Mouse (Mus musculus): ENCODE measurements around the gene Vnn3. TPM values are rescaled to one million over a fixed set of nuclear protein-coding genes. Genes with fewer than 3 reads are reported as not detected.

The Vnn3 gene
- total RNA-seq, 2 experiments from 2014 or later: not detected

DNA sequence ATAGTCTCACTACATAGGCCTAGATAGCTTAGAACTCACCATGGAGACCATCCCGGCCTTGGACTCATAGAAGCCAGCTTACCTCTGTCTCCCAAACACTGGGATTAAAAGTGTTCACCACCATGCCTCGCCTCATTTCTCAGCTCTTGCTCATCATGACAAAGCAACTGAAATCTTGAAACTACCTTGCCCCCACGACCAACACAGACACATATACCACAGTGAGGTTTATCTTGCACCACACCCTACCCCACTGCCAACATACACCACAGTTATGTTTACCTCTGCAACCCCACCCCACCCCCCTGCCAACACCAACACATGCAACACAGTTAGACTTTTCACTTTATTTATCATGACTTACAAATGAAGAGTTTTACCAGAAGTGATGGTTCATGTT, 34.8 kb downstream of the Vnn3 start:
- no peak for ATAC-seq (replicated peaks; ENCODE audit: poor library complexity, severe bottlenecking)

DNA sequence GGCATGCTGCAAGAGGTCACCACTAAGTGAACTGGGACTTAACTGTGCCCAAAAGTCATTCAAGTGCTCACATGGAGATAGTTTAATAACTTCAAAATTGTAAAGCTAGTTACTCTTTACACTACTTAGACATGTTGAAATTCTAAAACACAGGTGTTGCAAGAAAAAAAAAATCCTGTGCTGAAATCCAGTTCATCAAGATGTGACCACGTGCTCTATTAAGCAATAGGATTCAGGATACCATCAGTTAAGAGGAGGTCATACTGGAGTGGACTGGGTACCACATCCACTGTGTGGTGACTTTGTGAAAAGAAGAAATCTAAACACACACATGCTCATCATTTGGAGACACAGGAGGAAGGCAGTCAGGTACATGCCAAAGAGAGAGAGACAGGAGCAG, 41.7 kb downstream of the Vnn3 start:
- ATAC-seq (replicated peaks; ENCODE audit: poor library complexity, severe bottlenecking): no peak

DNA sequence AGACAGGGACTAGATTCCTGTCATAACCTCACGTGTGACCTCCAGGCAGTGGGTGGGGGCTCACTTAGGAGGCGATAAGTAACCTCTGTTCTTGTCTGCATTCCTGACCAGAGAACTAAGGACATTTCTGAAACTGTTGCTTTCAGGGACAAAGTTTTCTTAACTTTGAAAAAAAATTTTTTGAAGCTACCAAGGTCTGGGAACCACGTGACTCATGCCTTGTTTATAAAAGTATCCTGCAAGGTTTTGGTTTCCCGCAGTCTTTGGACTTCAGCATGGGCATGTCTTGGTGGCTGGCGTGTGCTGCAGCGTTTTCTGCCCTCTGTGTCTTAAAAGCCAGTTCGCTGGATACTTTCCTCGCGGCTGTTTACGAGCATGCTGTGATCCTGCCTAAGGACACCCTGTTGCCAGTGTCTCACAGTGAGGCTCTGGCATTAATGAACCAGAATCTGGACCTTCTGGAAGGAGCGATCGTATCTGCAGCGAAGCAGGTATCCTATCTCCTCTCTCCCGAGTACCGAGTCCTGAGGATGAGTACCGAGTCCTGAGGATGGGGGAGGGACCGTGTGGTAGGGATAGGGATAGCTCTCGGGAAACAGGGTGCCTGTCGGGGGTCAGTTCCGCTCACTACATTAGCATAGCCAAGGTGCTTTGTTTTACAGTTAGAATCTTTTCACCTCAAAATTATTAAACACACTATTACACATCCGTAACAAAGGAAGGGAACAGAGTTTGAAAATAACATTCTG, 43.5 kb downstream of the Vnn3 start, which contains the start of gene Vnn1:
Gene Vnn1, plus strand, starts transcription at position 88 of the 749 bp plus-strand sequence.
- no peak for ATAC-seq (replicated peaks; ENCODE audit: poor library complexity, severe bottlenecking)

DNA sequence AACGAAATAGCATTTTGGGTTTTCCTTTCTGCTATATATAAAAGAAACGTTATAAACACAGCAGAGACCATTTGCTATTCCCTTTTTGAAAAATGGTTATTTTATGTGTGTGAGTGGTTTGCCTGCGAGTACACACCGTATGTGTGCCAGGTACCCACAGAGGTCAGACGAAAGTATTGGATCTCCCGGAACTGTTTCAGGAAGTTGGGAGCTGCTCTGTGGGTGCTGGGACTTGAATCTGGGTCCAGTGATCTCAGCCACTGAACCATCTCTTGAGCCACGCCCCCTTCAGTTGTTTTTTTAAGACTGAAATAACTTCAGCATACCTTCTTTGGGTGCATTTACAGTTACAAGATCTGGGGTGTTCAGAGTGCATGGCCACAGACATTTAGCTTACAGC, 44.1 kb downstream of the Vnn3 start:
- no peak for ATAC-seq (replicated peaks; ENCODE audit: poor library complexity, severe bottlenecking)

DNA sequence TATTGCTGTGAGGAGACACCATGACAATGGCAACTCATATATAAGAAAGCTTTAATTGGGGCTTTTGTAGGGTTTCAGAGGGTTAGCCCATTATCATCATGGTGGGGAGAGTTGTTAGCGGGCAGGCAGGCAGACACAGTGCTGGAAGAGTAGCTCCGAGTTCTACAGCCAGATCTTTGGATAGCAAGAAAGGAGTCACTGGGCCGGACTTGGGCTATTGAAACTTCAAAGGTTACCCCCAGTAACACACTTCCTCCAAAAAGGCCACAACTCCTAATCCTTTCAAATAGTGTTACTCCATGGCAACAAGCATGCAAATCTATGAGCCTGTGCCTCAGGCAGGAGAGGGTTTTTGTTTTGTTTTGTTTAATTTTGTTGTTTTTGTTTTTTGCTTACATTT, 49.9 kb downstream of the Vnn3 start:
- ATAC-seq (replicated peaks; ENCODE audit: poor library complexity, severe bottlenecking): no peak

DNA sequence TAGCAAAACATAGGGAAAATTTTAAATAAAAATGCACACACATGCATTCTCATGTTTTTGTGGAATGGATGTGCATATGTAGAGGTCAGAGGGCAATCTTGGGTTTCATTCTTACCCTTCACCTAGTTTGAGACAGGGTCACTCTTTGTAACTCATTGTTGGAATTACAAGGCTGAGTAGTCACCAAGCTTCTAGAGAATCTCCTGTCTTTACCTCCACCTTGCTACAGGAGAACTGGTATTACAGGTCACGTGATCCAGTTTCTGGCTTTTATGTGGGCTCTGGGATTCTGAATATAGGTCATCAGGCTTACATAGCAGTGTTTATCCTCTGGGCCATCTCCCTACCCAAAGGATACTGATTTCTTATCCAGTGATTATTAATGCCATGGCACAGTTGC, 54.4 kb downstream of the Vnn3 start:
- ATAC-seq (replicated peaks; ENCODE audit: poor library complexity, severe bottlenecking): no peak

Other genes starting within 250 kb of the Vnn3 start
- 9,329 and 9,382 TPM in 2 replicates for gene Rps12, start 64.2 kb upstream of the Vnn3 start, total RNA-seq (2014; fragmentation: Nextera tagmentation)
- 1,810 and 2,372 TPM in 2 replicates for gene Rps12, start 64.2 kb upstream of the Vnn3 start, total RNA-seq (2017)
- 2.8 TPM in 1 of 2 replicates, not detected in the other for gene Slc18b1, start 54.5 kb upstream of the Vnn3 start, total RNA-seq (2014; fragmentation: Nextera tagmentation)
- gene Slc18b1, start 54.5 kb upstream of the Vnn3 start, total RNA-seq (2017): not detected in 2 replicates
- not detected in 2 replicates for gene Vnn1, start 43.2 kb downstream of the Vnn3 start, total RNA-seq (2014; fragmentation: Nextera tagmentation)
- gene Vnn1, start 43.2 kb downstream of the Vnn3 start, total RNA-seq (2017): not detected in 2 replicates
- gene Taar1, start 68.9 kb downstream of the Vnn3 start, total RNA-seq (2014; fragmentation: Nextera tagmentation): not detected in 2 replicates
- not detected in 2 replicates for gene Taar1, start 68.9 kb downstream of the Vnn3 start, total RNA-seq (2017)
- not detected in 2 replicates for gene Taar2, start 87.1 kb downstream of the Vnn3 start, total RNA-seq (2014; fragmentation: Nextera tagmentation)
- gene Taar2, start 87.1 kb downstream of the Vnn3 start, total RNA-seq (2017): not detected in 2 replicates
- gene Taar3, start 98.1 kb downstream of the Vnn3 start, total RNA-seq (2014; fragmentation: Nextera tagmentation): not detected in 2 replicates
- gene Taar3, start 98.1 kb downstream of the Vnn3 start, total RNA-seq (2017): not detected in 2 replicates
- not detected in 2 replicates for gene Taar4, start 109.0 kb downstream of the Vnn3 start, total RNA-seq (2014; fragmentation: Nextera tagmentation)
- not detected in 2 replicates for gene Taar4, start 109.0 kb downstream of the Vnn3 start, total RNA-seq (2017)
- gene Taar5, start 119.2 kb downstream of the Vnn3 start, total RNA-seq (2014; fragmentation: Nextera tagmentation): not detected in 2 replicates
- gene Taar5, start 119.2 kb downstream of the Vnn3 start, total RNA-seq (2017): not detected in 2 replicates
- not detected in 2 replicates for gene Taar6, start 134.2 kb downstream of the Vnn3 start, total RNA-seq (2014; fragmentation: Nextera tagmentation)
- gene Taar6, start 134.2 kb downstream of the Vnn3 start, total RNA-seq (2017): not detected in 2 replicates
- gene Taar7a, start 142.0 kb downstream of the Vnn3 start, total RNA-seq (2014; fragmentation: Nextera tagmentation): not detected in 2 replicates
- gene Taar7a, start 142.0 kb downstream of the Vnn3 start, total RNA-seq (2017): not detected in 2 replicates
- not detected in 2 replicates for gene Taar7b, start 148.5 kb downstream of the Vnn3 start, total RNA-seq (2014; fragmentation: Nextera tagmentation)
- gene Taar7b, start 148.5 kb downstream of the Vnn3 start, total RNA-seq (2017): not detected in 2 replicates
- not detected in 2 replicates for gene Taar7d, start 175.8 kb downstream of the Vnn3 start, total RNA-seq (2014; fragmentation: Nextera tagmentation)
- gene Taar7d, start 175.8 kb downstream of the Vnn3 start, total RNA-seq (2017): not detected in 2 replicates
- gene Taar7e, start 186.2 kb downstream of the Vnn3 start, total RNA-seq (2014; fragmentation: Nextera tagmentation): not detected in 2 replicates
- not detected in 2 replicates for gene Taar7e, start 186.2 kb downstream of the Vnn3 start, total RNA-seq (2017)
- gene Taar7f, start 198.0 kb downstream of the Vnn3 start, total RNA-seq (2014; fragmentation: Nextera tagmentation): not detected in 2 replicates
- gene Taar7f, start 198.0 kb downstream of the Vnn3 start, total RNA-seq (2017): not detected in 2 replicates
- gene Taar8a, start 225.0 kb downstream of the Vnn3 start, total RNA-seq (2014; fragmentation: Nextera tagmentation): not detected in 2 replicates
- gene Taar8a, start 225.0 kb downstream of the Vnn3 start, total RNA-seq (2017): not detected in 2 replicates
- not detected in 2 replicates for gene Taar8b, start 240.8 kb downstream of the Vnn3 start, total RNA-seq (2014; fragmentation: Nextera tagmentation)
- gene Taar8b, start 240.8 kb downstream of the Vnn3 start, total RNA-seq (2017): not detected in 2 replicates